Mouse (Mus musculus): ENCODE data around the gene Tmem141.

DNA sequence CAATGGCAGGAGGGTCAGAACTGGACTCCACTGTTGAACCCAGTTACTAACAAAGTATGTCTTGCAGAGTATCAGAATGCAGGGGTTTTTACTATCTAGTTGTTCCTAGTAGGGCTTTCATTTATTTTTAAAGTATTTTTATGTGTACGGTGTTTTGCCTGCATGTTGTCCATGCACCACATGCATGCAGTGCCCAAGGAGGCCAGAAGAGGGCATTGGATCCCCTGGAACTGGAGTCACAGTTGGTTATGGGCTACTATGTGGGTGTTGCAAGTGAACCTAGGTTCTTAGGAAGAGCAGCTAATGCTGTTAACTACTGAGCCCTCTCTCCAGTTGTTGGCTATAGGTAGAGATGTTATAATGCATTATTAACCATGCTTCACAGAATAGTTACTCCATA is 41.7 kb upstream of the Tmem141 start:
- TF ChIP-seq POLR2A (IDR thresholded peaks at IDR 0.05; ENCODE audit: insufficient read length, low read depth) (no peak), MAX (IDR thresholded peaks at IDR 0.05; ENCODE audit: low read depth) (no peak), MYOD1 (IDR thresholded peaks at IDR 0.05; ENCODE audit: control insufficient read depth in 1 of 3, insufficient read length in 2 of 3, low read depth in 2 of 3) (no peak), E2F4 (IDR thresholded peaks at IDR 0.05; ENCODE audit: insufficient read depth) (no peak), CEBPB (IDR thresholded peaks at IDR 0.05; ENCODE audit: insufficient read depth, poor library complexity, severe bottlenecking) (no peak)

Measured in myocyte (in vitro differentiated cells).